Mouse (Mus musculus): ENCODE measurements around the gene Kcnk18.

The Kcnk18 gene

DNA sequence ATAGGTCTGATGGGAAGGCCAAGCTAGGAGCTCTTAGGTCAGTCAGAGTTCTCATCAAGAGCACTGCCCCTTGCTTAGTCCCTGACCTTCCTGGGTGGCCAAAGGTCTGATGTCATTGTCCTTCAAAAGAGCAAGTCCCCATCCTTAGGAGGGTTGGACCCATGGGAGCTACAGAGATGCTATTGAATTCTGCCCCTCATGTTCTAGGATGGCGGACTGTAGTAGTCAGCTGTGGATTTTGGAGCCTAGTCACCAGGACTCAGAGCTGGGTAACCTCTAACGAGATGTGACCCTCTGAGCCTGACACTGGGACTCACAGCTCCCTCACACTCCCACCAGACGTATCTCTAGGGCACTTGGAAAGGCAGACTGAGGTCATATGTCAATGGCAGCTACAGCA lies 9.4 kb downstream of the Kcnk18 start:
- DNase-seq (ENCODE audit: low spot score), result no peak

DNA sequence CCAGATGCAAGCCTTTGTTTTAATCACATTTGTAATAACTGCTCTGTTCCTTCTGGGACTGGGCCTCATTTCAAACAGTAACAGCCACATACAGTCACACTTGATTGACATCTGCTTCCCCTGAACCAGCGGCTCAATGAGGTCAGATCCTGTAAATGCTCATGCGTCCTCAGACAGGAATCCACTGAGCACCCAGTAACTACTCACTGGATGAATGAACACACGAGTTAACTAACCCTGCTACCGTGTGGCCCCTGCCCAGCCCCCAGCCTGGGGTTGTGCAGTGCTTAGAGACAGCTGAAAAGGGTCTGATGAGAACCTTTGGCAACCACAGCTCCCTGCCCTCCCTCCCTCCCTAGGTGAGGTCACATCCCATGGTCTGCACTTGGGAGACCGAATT lies 13.8 kb downstream of the Kcnk18 start:
- no peak for DNase-seq (ENCODE audit: low spot score)

DNA sequence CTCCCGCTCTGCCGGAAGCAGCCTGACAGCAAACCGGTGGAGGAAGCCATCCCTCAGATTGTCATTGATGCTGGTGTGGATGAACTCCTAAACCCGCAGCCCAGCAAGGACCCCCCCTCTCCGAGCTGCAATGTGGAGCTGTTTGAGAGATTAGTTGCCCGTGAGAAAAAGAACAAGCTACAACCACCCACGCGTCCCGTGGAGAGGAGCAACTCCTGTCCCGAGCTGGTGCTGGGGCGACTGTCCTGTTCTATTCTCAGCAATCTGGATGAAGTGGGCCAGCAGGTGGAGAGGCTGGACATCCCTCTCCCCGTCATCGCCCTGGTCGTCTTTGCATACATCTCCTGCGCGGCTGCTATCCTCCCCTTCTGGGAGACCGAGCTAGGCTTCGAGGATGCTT lies 16.0 kb downstream of the Kcnk18 start:
- no peak for DNase-seq (ENCODE audit: low spot score)

DNA sequence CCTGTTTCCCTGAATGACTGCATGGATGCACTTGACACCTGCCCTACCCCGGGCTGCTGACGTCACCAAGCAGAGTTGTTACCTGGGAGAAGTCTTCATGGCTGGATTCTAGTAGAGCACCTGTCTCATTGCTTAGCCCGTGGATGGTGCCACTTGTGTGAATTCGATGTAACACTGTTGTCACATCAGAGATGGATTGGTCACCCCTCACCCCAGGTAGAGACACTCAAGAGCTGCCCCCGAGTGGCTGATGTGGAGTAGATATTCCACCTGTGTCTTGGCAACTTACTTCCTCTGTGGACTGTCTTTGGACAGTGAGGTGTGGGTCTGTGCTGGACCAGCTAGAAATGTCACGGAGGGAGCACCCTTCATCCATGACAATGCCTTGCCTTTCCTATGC lies 17.0 kb downstream of the Kcnk18 start:
- DNase-seq (ENCODE audit: low spot score), result no peak

DNA sequence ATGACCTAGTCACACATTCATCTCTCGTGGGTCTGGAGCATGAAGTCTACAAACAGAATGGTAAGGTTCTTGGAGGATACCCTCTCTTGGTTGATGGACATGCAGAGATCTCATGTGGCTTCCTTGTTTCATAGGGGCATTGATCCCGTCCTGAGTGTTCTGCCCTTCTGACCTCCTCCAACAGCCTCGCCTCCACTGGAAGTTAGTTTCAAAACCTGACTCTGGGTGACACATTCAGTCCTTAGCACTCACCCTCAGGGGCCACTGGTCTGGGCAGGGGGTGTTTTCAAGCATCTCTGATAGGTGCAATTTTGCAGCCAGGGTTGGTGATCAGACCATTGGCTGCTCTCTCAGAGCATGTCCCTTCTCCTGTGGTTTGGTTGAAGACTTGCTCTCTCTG lies 19.6 kb downstream of the Kcnk18 start:
- no peak for DNase-seq (ENCODE audit: low spot score)

DNA sequence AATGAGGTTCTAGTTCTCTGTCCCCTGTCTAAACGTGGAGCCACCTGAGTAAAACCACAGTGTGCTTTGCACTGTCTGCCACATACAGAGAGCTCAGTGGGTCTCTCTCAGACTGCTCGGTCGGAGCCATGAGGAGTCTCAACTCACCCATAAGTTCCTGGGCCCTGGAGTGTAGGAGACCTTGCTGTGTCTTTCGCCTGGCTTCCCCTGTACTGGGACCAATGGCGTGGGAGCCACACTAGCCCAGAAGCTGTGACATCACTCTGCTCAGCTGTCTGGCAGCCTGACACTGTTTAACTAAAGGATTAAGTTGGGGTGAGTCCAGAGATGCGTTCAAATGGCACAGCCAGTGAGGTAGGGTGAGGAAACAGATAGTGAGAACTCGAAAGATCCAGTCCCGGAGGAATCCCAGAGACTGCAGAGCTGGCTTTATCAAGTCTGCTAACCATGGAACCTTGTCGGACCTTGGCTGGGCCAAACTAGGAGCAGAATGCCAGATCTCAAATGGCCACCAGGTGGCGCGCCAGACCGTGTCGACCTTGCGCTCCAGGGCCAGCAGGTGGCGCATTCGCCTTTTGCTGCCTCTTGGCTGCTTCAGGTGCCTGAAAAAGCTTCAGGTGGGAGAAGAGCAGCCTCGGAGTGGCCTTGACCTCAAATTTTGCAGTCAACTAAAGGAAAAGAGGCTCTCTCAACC lies 20.3 kb downstream of the Kcnk18 start:
- DNase-seq (ENCODE audit: low spot score), result peak; percentile 92

DNA sequence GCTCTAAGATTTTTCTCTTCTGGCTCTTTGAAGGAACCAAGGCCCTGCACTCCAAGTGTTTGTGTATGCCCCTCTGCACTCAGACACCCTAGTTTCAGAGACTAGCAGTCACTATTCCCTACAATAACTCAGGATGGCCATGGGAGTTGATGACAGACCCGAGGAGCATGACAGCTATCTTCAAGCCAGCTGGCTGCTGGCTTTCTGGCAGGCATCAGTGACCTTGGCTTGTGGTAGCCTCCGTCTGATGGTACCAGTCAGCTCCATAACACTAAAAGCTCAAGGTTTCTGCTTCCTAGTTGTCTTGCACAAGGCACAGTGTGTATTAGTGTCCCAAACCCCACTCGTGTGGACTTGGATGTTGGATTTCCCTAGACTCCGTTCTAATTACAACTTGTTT lies 23.0 kb downstream of the Kcnk18 start:
- DNase-seq (ENCODE audit: low spot score), result no peak

DNA sequence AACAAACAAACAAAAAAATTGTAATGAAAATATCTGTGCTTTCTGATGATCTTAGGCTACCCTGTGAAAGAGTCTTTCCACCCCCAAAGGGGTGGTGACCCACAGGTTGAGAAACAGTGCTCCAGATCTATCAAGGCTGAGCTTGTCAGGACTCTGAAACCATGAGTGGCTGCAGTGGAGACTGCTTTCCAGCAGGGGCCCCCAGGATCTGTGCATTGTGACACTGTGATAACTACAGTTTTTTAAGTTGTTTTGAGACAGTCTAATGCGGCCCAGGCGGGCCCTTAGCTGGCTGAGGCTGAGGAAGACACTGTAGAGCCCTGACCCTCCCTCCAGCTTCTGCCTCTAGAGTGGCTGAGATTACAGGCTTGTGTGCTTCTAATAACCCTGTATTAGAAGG lies 24.0 kb downstream of the Kcnk18 start:
- no peak for DNase-seq (ENCODE audit: low spot score)

DNA sequence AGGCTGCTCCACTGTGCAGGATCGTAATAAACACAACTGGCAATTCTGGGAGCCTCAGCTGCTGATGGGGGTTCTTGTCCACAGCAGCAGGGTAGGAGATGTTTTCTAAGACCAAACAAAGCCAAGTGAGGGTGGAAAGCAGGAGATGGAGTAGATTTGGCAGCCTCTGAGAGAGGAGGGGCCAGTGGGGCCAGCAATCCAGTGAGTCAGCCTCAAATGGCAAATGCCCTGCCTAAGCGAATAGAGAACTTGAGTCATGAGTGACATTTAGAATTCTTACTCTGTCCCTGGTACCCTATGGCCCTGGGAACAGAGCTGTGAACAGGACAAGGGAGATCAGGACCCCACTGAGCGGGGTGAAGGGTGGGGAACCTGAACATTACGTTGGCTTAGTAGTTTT lies 29.1 kb downstream of the Kcnk18 start:
- no peak for DNase-seq (ENCODE audit: low spot score)

DNA sequence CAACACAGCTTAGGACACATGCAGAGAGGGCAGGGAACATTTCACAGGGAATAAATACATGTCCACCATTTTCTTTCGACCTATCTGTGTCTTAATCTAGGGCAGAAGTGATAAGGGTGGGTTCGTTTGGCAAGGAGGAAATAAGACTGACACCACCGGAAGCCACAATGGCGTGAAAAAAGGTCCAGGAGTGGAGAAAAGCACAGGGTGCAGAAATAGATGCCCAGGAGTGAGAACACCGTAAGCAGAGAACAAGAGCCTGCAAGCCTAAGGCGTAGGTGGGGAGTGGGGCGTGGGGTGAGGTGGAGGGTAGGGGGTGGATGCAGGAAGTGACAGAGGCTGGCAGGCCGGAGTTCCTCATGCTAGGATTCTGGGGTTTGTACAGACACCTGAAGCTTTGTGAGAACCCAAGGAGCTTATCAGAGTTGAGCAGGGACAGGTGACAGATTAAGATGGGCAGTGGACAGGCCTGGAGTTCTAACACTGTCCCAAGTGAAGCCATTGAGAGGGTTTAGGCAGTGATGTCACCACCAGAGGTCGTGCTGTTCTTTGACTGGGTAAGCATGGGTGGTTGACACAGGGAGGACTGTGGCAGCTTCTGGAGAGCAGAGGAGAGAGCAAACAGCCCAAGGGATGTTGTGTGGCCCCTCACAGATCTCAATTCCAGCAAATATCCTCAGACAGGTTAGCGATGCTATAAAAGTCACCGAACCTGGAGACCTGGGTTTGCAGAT lies 29.7 kb downstream of the Kcnk18 start:
- DNase-seq (ENCODE audit: low spot score), result no peak

DNA sequence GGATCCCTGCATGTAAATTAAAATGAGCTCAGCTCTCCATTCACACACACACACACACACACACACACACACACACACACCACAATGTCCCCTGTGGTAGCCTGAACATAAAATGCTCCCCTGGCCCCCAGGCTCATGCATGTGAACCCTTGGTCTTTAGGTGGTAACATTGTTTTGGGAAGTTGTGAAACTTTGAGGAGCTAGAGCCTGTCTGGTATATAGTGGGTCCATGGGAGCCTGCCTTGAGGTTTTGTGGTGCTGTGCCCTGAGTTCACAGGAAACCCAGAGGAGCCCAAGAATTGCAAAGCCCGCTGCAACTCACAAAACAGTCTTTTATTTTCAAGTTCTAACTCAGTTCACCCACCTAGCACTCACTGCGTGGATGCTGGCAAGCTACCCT lies 33.6 kb downstream of the Kcnk18 start:
- no peak for DNase-seq (ENCODE audit: low spot score)

DNA sequence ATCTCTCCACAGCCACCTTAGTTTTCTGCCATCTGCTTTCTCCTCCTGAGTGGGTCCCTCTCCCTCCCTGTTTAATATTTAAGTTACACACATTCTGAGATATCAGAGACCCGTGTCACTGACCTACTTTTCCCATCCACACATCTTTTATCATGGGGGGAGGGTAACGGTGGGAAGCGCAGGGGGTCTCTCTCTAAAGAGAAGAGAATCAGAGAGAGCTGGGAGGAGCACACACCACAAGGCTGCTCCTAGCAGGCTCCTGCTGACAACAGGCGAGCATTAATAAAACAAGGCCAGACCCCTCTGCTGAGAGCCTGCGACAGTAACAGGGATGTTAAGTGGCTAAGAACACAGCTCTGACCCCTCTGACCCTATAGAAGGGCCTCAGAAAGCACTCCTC lies 40.6 kb downstream of the Kcnk18 start:
- DNase-seq (ENCODE audit: low spot score), result no peak

DNA sequence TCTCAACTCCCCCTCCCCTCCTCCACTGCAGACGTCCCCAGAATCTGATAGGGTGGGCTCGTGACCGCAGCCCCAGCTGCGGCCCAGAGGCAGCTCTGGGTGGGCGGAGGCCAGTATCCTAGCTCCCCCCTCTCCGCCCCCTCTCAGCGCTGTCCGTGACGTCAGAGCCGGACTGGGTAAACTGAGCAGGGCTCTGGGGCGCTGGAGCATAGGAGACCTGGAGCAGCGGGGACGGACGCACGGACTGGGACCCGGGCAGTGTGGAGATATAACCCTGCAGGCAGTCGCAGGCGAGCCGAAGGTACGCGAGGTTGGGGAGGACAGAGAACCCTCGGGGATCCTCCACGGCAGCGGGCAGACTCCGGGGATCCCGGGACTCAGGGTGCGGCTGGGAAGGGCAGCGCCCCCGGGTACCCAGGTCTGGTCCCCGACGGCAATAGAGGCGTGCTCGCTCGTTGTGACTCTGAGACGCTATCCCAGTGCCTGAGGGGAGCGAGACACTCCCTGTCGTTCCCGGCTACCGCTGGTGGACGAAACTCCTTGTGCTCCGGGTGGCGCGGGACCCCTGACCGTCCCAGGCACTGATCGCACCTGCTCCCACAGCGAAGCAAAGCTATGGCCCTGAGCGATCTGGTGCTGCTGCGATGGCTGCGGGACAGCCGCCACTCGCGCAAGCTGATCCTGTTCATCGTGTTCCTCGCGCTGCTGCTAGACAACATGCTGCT lies 41.9 kb downstream of the Kcnk18 start, which contains the start of gene Slc18a2:
Gene Slc18a2 (plus strand): TSS at position 179 of the 725 bp plus-strand sequence.
- DNase-seq (ENCODE audit: low spot score), result no peak

DNA sequence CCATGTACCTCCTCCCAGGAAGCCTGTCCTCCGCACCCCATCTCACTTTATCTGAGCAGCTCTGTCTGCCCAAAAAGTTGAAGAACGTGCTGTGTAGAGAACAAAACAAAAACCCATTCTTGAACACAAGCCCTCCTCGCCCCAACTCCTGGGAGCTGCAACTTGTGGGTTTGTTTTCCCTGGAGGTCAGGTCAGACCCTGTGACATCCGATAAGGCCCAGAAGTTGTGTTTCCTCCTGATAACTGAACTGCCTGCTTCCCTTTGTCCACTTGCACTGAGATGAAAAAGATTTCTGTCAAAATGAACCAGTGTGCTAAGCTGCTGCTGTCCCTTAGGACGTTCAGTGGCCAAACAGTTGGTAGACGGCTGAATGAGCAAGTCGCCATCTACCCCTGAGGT lies 42.6 kb downstream of the Kcnk18 start:
- DNase-seq (ENCODE audit: low spot score), result no peak

DNA sequence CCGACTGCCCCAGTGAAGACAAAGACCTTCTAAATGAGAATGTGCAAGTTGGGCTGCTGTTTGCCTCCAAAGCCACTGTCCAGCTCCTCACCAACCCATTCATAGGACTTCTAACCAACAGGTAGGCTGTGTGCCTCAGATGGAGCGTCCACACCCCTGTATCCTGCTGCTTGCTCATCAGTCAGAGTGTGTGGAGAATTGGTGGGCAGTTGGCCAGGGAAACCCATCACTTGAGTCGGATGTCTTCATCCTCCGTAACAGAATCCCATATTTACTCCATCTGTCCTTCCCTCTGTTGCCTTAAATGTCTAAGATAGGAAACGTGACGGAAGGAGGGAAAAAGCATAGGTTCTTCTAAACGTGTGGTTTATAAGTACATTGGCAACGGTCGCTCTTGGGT lies 44.2 kb downstream of the Kcnk18 start:
- no peak for DNase-seq (ENCODE audit: low spot score)

DNA sequence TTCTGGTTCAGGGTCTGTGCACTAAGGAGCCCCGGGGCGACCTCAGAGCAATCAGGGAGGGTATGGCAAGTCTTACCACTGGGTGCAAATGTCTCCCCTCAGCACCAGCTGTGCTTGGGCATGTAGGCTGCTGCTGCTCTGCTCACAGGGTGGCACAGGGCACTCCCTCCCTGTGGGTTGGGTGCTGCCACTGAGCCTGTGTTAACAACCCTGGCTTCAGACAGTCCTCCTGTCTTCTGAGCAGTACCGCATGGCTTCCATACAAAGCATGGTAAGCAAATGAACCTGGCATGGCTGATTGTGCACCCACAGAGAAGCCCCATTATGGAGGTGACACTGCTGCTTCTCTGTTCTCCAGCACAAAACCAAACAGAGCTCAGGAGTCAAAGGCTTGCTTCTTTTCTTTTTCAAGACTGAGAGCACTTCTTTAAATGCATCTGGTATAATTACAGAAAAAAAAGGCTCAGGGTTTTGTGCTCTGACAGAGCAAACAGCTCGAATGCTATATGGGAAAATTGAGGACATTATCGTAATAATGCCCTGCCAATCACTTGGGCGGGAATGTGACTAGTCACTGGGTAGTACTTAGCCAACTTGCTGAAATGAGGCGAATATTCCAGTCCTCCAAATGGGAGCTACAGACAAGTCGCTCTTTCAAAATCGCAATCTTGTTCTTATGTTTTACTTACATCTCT lies 46.0 kb downstream of the Kcnk18 start:
- no peak for DNase-seq (ENCODE audit: low spot score)

DNA sequence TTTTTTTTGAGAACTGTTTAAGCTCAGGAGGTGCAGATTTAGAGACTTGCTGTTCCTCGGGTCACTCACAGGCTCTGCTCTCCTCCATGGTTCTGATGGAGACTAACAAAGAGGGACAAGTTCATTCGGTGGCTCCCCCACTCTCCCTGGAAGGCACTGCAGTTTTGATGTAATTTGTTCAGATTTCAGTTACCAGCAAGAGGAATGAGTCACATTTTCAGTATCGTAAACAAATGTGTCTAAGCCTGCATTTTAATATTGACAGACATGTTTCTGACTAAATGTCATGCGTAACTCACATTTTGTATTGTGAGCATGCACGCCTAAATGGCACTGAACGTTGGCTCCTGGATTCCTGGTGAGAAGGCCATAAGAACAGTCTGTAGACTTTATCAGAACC lies 46.9 kb downstream of the Kcnk18 start:
- no peak for DNase-seq (ENCODE audit: low spot score)

DNA sequence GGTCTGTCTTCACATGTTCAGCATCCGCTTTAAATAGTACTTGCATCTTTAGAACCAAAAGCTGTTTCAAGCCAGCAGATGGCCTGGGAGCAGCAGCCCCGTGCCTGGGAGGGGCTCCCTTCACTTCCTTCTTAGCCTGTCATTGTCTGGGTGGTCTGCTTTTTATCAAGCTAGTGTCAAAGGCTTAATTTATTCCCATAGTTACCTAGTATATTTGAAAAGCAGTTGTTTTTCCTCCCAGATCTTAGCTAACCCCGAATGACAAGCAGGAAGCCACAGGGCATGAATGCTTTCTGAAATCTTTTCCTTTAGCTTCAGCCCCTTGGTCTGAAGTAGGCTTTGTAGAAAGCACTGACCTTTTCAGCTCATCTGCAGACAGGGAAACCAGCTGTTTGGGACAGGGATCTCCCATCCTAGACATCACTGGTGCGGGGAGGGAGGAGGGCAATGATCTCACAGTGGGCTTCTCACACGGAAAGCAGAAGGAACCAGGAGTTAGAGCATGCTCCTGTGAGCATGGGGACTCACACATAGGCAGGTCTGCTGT lies 48.5 kb downstream of the Kcnk18 start:
- DNase-seq (ENCODE audit: low spot score), result no peak

DNA sequence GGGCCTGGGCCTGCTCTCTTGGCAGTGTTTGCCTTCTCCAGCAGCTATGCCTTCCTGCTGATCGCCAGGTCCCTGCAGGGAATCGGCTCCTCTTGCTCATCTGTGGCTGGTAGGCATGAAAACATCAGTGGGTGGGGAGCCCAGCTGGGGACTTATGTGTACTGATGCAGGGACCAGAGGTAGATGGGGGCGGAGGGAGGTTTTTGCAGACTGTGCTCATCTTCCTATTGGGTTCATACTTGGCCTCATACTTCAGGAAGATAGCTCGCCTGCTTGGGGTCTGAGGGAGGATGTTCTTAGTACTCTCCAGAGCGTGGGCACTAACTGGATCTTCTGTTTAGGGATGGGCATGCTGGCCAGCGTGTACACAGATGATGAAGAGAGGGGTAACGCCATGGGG lies 54.2 kb downstream of the Kcnk18 start:
- DNase-seq (ENCODE audit: low spot score), result no peak

DNA sequence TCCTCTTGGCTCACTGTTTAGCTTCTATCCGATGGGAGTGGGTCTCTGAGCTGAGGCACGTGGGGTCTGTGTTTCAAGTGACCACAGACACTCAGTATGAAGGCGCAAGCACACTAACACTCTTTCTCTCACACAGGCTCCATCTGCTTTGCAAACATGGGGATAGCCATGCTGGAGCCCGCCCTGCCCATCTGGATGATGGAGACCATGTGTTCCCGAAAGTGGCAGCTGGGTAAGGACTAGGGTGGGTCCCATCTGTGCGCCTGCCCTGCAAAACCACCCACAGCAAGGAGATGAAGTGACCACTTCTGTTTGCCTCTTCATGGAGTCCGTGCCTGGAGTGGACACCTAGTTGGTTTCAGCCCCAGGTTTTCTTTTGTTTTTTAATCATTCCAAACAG lies 57.3 kb downstream of the Kcnk18 start:
- DNase-seq (ENCODE audit: low spot score), result no peak

DNA sequence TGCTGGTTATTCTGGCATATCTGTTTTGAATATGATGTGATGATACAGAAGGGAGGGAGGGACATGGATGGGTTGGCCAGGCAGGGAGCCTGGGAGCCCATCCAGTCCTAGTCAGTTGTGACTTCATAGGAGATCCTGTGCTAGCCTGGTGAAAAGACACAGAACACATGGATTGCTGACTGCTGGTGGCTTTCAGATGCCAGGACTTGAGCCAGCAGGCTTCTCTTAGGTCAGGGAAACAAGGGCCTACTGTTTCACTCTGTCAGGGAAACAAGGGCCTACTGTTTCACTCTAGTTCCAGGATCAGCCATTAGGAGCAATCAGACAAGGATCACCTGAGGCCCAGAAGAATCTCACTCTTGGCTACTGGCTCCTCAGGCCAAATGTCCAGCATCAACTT lies 61.8 kb downstream of the Kcnk18 start:
- no peak for DNase-seq (ENCODE audit: low spot score)

DNA sequence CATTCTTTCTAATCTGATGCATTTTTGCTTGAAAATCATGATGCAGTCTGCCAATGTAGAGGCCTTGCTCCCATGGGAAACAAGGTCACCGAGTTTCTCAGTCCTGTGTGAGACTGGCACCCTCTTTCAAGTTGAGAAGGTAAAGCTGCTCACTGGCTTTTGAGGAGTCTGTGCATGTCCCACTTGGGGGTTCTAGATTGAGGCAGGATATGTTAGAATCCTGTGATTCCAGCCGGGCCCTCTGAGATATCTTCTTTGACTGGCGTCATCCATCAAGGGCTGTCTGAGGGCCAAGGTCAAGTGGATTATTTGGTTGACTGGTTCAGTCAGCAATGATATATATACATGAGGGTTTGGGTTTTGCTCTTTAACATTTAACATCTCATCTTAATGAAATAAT lies 63.0 kb downstream of the Kcnk18 start:
- no peak for DNase-seq (ENCODE audit: low spot score)

All from ovary, postnatal 14 days (tissue).